Mouse (Mus musculus) MEL-GATA-1-ER (cell line): ENCODE measurements around the gene Lyl1.

Experiments
- DNase-seq: peaks from one replicate; pipeline ENCODE4 v3.0.0-alpha.2; 2012; ENCODE audit warnings: low read depth; ENCODE audit errors: extremely low read depth

The Lyl1 gene

GRCm38 (mm10) chr8:84722850-84723570 lies 21.8 kb downstream of the Lyl1 start, which contains the start of gene G430095P16Rik:
G430095P16Rik (plus strand) TSS chr8:84723007.
- DNase-seq: peak; percentile 87

- no peak for DNase-seq
Observed at GRCm38 (mm10) chr8:84723571-84723900, 22.3 kb downstream of the Lyl1 start.

GRCm38 (mm10) chr8:84724683-84725082 lies 23.4 kb downstream of the Lyl1 start:
- DNase-seq: no peak

GRCm38 (mm10) chr8:84725246-84725940 lies 24.1 kb downstream of the Lyl1 start:
- no peak for DNase-seq

- DNase-seq: peak; percentile 35
Observed at GRCm38 (mm10) chr8:84725941-84726259, 24.6 kb downstream of the Lyl1 start.

GRCm38 (mm10) chr8:84728474-84728873 lies 27.2 kb downstream of the Lyl1 start:
- no peak for DNase-seq

GRCm38 (mm10) chr8:84729921-84730362 lies 28.7 kb downstream of the Lyl1 start:
- DNase-seq: no peak

GRCm38 (mm10) chr8:84730541-84731370 lies 29.5 kb downstream of the Lyl1 start:
- peak; percentile 97 for DNase-seq

GRCm38 (mm10) chr8:84731371-84732177 lies 30.3 kb downstream of the Lyl1 start:
- DNase-seq: peak; percentile 21

- no peak for DNase-seq
Observed at GRCm38 (mm10) chr8:84732545-84732944, 31.3 kb downstream of the Lyl1 start.

- DNase-seq: no peak
Observed at GRCm38 (mm10) chr8:84732996-84733395, 31.7 kb downstream of the Lyl1 start.

- no peak for DNase-seq
Observed at GRCm38 (mm10) chr8:84733959-84734358, 32.7 kb downstream of the Lyl1 start.

- no peak for DNase-seq
Observed at GRCm38 (mm10) chr8:84734680-84735079, 33.4 kb downstream of the Lyl1 start.

GRCm38 (mm10) chr8:84735597-84735996 lies 34.3 kb downstream of the Lyl1 start:
- no peak for DNase-seq

- no peak for DNase-seq
Observed at GRCm38 (mm10) chr8:84736521-84736920, 35.3 kb downstream of the Lyl1 start.

- no peak for DNase-seq
Observed at GRCm38 (mm10) chr8:84737608-84738007, 36.4 kb downstream of the Lyl1 start.

GRCm38 (mm10) chr8:84738266-84738665 lies 37.0 kb downstream of the Lyl1 start:
- no peak for DNase-seq

GRCm38 (mm10) chr8:84738715-84739400 lies 37.6 kb downstream of the Lyl1 start:
- DNase-seq: no peak

GRCm38 (mm10) chr8:84739401-84739742 lies 38.1 kb downstream of the Lyl1 start:
- no peak for DNase-seq

GRCm38 (mm10) chr8:84740895-84741843 lies 39.9 kb downstream of the Lyl1 start:
- no peak for DNase-seq
